Mouse (Mus musculus) kidney, adult 2 months (tissue): ENCODE measurements at regions not wholly inside any gene's neighbourhood (a gene's known extent, or its start where the extent isn't known, plus 50 kb on each side); places are given as distances from the start of the nearest gene placed in this dataset.
"Not testable (repeated sequence)": the region's sequence is repeated elsewhere in the genome, so short reads cannot be mapped to it uniquely, and the experiment has no call there.

ENCODE experiments used
- CTCF ChIP-seq: fragments of 200-500 bp; conservative IDR thresholded peaks from 2 replicates; pipeline ENCODE4 v1.5.1; 2011; ENCODE audit warnings: low read depth, mild to moderate bottlenecking, control low read depth, low read length, moderate library complexity, mixed read lengths; ENCODE audit not compliant: insufficient read depth, insufficient read length
- POLR2A ChIP-seq: fragments of 200-500 bp; IDR thresholded peaks from one replicate; pipeline ENCODE4 v1.6.1; 2011; ENCODE audit warnings: low read depth, low read length, control low read depth

GRCm38 (mm10) chr8:20135626-20136025 is 227.4 kb downstream of the Gm15319 start:
- TF ChIP-seq CTCF, POLR2A: not testable (repeated sequence)
